Mouse (Mus musculus) heart, postnatal 0 days (tissue): ENCODE measurements around the gene Ctu2. TPM values are rescaled to one million over a fixed set of nuclear protein-coding genes. Genes with fewer than 3 reads are reported as not detected.

ENCODE experiments used
- ATAC-seq: fragments of 200-750 bp; cut with Nextera tagmentation; 2 replicates; pipeline ENCODE4 v1.8.0; 2017; ENCODE audit warnings: low read depth, moderate number of reproducible peaks, moderate library complexity; ENCODE audit not compliant: insufficient read depth
- DNase-seq: peaks from one replicate; pipeline ENCODE4 v3.0.0-alpha.2; 2016; ENCODE audit warnings: low spot score
- H3K27ac ChIP-seq: fragments of 300-500 bp; sonication (generic); 2 replicates; pipeline ENCODE4 v1.5.1; 2014; ENCODE audit warnings: low read depth, mild to moderate bottlenecking
- H3K27me3 ChIP-seq: fragments of 300-500 bp; sonication (generic); 2 replicates; pipeline ENCODE4 v1.6.1; 2014; ENCODE audit warnings: low read length, mixed read lengths; ENCODE audit not compliant: control insufficient read depth, insufficient read depth
- H3K36me3 ChIP-seq: fragments of 300-500 bp; sonication (generic); replicated peaks from 2 replicates; pipeline ENCODE4 v1.6.1; 2014; ENCODE audit warnings: low read length, mixed read lengths; ENCODE audit not compliant: control insufficient read depth, insufficient read depth
- H3K4me1 ChIP-seq: fragments of 300-500 bp; sonication (generic); 2 replicates; pipeline ENCODE4 v1.6.1; 2014; ENCODE audit warnings: antibody characterized with exemption; ENCODE audit not compliant: control insufficient read depth, insufficient read depth
- H3K4me2 ChIP-seq: fragments of 300-500 bp; sonication (generic); 2 replicates; pipeline ENCODE4 v1.6.1; 2014; ENCODE audit warnings: low read depth, mild to moderate bottlenecking, low read length, moderate library complexity
- H3K4me3 ChIP-seq: fragments of 300-500 bp; sonication (generic); 2 replicates; pipeline ENCODE4 v1.5.1; 2014; ENCODE audit warnings: low read depth, low read length
- H3K9ac ChIP-seq: fragments of 300-500 bp; sonication (generic); replicated peaks from 2 replicates; pipeline ENCODE4 v1.6.1; 2014; ENCODE audit warnings: low read depth, low read length, mixed read lengths
- H3K9me3 ChIP-seq: fragments of 300-500 bp; sonication (generic); replicated peaks from 2 replicates; pipeline ENCODE4 v1.6.1; 2016; ENCODE audit warnings: low read length; ENCODE audit not compliant: control insufficient read depth
- CTCF ChIP-seq: IDR thresholded peaks from 2 replicates; pipeline ENCODE4 v1.5.1; 2016; ENCODE audit warnings: antibody characterized with exemption, control low read depth, low read depth
- EP300 ChIP-seq: IDR thresholded peaks from 2 replicates; pipeline ENCODE4 v1.6.1; 2016; ENCODE audit warnings: antibody characterized with exemption, low read depth
- WGBS: fragments of 180-500 bp; shearing (Covaris S2); extraction: QIAGEN DNeasy Blood & Tissue Kit; methylation state at CpG from one replicate; pipeline ENCODE4 v1.1.7; 2014; 5-methylcytosine and 5-hydroxymethylcytosine counted together
- polyA plus RNA-seq: library from polyadenylated mRNA; unstranded; fragments of >200 nt; fragmentation: Nextera tagmentation; extraction: Ambion mirVana; gene quantifications from 2 replicates; pipeline ENCODE4 v1.2.1, GENCODE M21; 2015
- total RNA-seq: library from RNA; depleted of rRNA; stranded (reverse); fragments of >200 nt; gene quantifications from 2 replicates; pipeline ENCODE4 v1.2.3, GENCODE M21; 2014; ENCODE audit warnings: low replicate concordance

Ctu2 gene
- total and polyA plus RNA-seq, 2 experiments from 2014 or later, result 24.3 to 28.4 TPM

- H3K27me3 ChIP-seq, result no peaks in the 10 kb centered on the region
- 76% methylated on average over 12 of the region's 12 CpGs for WGBS
- peak; percentile 21 for ATAC-seq
- DNase-seq, result no peak
- no peak overlapping the region for H3K9ac ChIP-seq
- no peak for TF ChIP-seq CTCF
- no peak for TF ChIP-seq EP300
- no peaks in the 10 kb centered on the region for H3K4me1 ChIP-seq
- no peaks in the 10 kb centered on the region for H3K9me3 ChIP-seq
- H3K4me3 ChIP-seq, result no peak overlapping the region
- no peak overlapping the region for H3K4me2 ChIP-seq
- peaks cover 74% of the 10 kb centered on the region for H3K36me3 ChIP-seq
- peak overlapping the region; percentile 25; the same call in 1 of the 2 replicates for H3K27ac ChIP-seq
Measured at GRCm38 (mm10) chr8:122497016-122497734, 21.2 kb downstream of the Ctu2 start.

GRCm38 (mm10) chr8:122497912-122498311 is 22.0 kb downstream of the Ctu2 start:
- peaks cover 70% of the 10 kb centered on the region for H3K36me3 ChIP-seq
- TF ChIP-seq CTCF (peak; percentile 12; the same call in 1 of the 2 replicates), EP300 (no peak)
- no peak overlapping the region for H3K27ac ChIP-seq

GRCm38 (mm10) chr8:122500856-122501255 is 24.9 kb downstream of the Ctu2 start:
- DNase-seq, result peak; percentile 82
- TF ChIP-seq CTCF (peak; percentile 95), EP300 (no peak)
- Histone ChIP-seq H3K27me3 (no peaks in the 10 kb centered on the region), H3K9ac (no peak overlapping the region), H3K4me1 (no peaks in the 10 kb centered on the region), H3K4me3 (no peak overlapping the region), H3K4me2 (no peak overlapping the region), H3K36me3 (peaks cover 47% of the 10 kb centered on the region), H3K9me3 (no peaks in the 10 kb centered on the region), H3K27ac (no peak overlapping the region)
- peak; percentile 55 for ATAC-seq
- 35% methylated on average over 10 of the region's 10 CpGs for WGBS

More at GRCm38 (mm10) chr8:122497912-122498311, 22.0 kb downstream of the Ctu2 start:
- no peak overlapping the region for H3K9ac ChIP-seq
- ATAC-seq, result no peak
- H3K4me2 ChIP-seq, result no peak overlapping the region
- H3K4me3 ChIP-seq, result no peak overlapping the region
- no peak for DNase-seq
- H3K27me3 ChIP-seq, result no peaks in the 10 kb centered on the region
- no peaks in the 10 kb centered on the region for H3K4me1 ChIP-seq
- no peaks in the 10 kb centered on the region for H3K9me3 ChIP-seq
- 74% methylated on average over 17 of the region's 17 CpGs for WGBS

- Histone ChIP-seq H3K36me3 (0 out of 2 replicates have a peak, but pooled peaks cover 2% of the 10 kb centered on the region), H3K4me3 (no peak overlapping the region), H3K27me3 (no peaks in the 10 kb centered on the region), H3K9me3 (no peaks in the 10 kb centered on the region), H3K27ac (peak overlapping the region; percentile 78), H3K4me1 (peaks cover 3% of the 10 kb centered on the region; the same call in 1 of the 2 replicates), H3K4me2 (no peak overlapping the region), H3K9ac (no peak overlapping the region)
- 46% methylated on average over 16 of the region's 16 CpGs for WGBS
- DNase-seq, result no peak
- no peak for TF ChIP-seq EP300
- no peak for TF ChIP-seq CTCF
- ATAC-seq, result peak; percentile 65
Measured at GRCm38 (mm10) chr8:122511552-122511951, 35.6 kb downstream of the Ctu2 start.

- TF ChIP-seq EP300 (no peak), CTCF (no peak)
- Histone ChIP-seq H3K27ac (peak overlapping the region; percentile 78), H3K4me3 (no peak overlapping the region), H3K9me3 (no peaks in the 10 kb centered on the region), H3K9ac (no peak overlapping the region), H3K36me3 (no peaks in the 10 kb centered on the region), H3K4me1 (peaks cover 3% of the 10 kb centered on the region; the same call in 1 of the 2 replicates), H3K27me3 (no peaks in the 10 kb centered on the region), H3K4me2 (no peak overlapping the region)
- no peak for DNase-seq
- ATAC-seq, result no peak
- 66% methylated on average over 7 of the region's 7 CpGs for WGBS
Measured at GRCm38 (mm10) chr8:122512392-122512791, 36.4 kb downstream of the Ctu2 start.
